Mouse (Mus musculus) kidney, embryonic 16.5 days (tissue): ENCODE data around the gene Col5a1. TPM values are rescaled to one million over a fixed set of nuclear protein-coding genes. Genes with fewer than 3 reads are reported as not detected.

ENCODE experiments used
- ATAC-seq: fragments of 200-750 bp; cut with Nextera tagmentation; 2 replicates; pipeline ENCODE4 v1.8.0; 2017; ENCODE audit warnings: moderate TSS enrichment; ENCODE audit not compliant: low FRiP score, low TSS enrichment
- H3K27ac ChIP-seq: fragments of 300-500 bp; sonication (generic); 2 replicates; pipeline ENCODE4 v1.5.1; 2014; ENCODE audit warnings: low read length
- H3K27me3 ChIP-seq: fragments of 300-500 bp; sonication (generic); 2 replicates; pipeline ENCODE4 v1.6.1; 2014; ENCODE audit warnings: low read length, control low read depth, mixed read lengths; ENCODE audit not compliant: insufficient read depth
- H3K36me3 ChIP-seq: fragments of 300-500 bp; sonication (generic); 2 replicates; pipeline ENCODE4 v1.6.1; 2014; ENCODE audit warnings: low read length, control low read depth, mixed read lengths; ENCODE audit not compliant: insufficient read depth
- H3K4me1 ChIP-seq: fragments of 300-500 bp; sonication (generic); 2 replicates; pipeline ENCODE4 v1.6.1; 2014; ENCODE audit warnings: low read length, control low read depth, mixed read lengths; ENCODE audit not compliant: insufficient read depth
- H3K4me2 ChIP-seq: fragments of 300-500 bp; sonication (generic); replicated peaks from 2 replicates; pipeline ENCODE4 v1.6.1; 2014; ENCODE audit warnings: low read depth, low read length
- H3K4me3 ChIP-seq: fragments of 300-500 bp; sonication (generic); 2 replicates; pipeline ENCODE4 v1.5.1; 2014; ENCODE audit warnings: mild to moderate bottlenecking, low read length
- H3K9ac ChIP-seq: fragments of 300-500 bp; sonication (generic); replicated peaks from 2 replicates; pipeline ENCODE4 v1.6.1; 2014; ENCODE audit warnings: low read length
- H3K9me3 ChIP-seq: fragments of 300-500 bp; sonication (generic); 2 replicates; pipeline ENCODE4 v1.6.1; 2016; ENCODE audit warnings: low read length, control low read depth
- WGBS: fragments of 180-500 bp; shearing (Covaris S2); extraction: QIAGEN DNeasy Blood & Tissue Kit; methylation state at CpG from one replicate; pipeline ENCODE4 v1.1.7; 2014; 5-methylcytosine and 5-hydroxymethylcytosine counted together
- polyA plus RNA-seq: library from polyadenylated mRNA; unstranded; fragments of >200 nt; fragmentation: Nextera tagmentation; extraction: Ambion mirVana; gene quantifications from 2 replicates; pipeline ENCODE4 v1.2.1, GENCODE M21; 2015

Col5a1 gene
- polyA plus RNA-seq, 1 experiment from 2014 or later = 55.8 TPM

DNA sequence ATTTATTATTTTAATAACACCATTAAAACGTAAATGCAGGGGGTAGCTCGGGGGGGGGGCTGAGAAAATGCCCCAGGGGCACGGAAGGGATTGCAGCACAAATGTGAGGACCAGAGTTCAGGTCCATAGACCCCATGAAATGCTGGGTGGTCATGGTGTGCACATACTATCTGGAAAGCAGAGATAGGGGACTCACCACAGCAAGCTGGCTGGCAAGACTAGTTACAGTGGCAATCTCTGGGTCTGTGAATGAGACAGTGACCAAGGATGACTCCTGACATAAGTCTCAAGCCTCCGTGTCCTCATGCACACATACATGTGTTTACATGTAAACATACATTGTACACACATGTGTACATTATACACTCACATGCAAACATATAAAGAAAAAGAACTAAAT, 90.3 kb downstream of the Col5a1 start:
- H3K9me3 ChIP-seq = no peaks in the 10 kb centered on the region
- H3K4me2 ChIP-seq = no peak overlapping the region
- H3K36me3 ChIP-seq = peaks cover 19% of the 10 kb centered on the region; the same call in 1 of the 2 replicates
- WGBS = 72% methylated on average over 4 of the region's 4 CpGs
- H3K27me3 ChIP-seq = no peaks in the 10 kb centered on the region
- ATAC-seq = no peak
- H3K4me1 ChIP-seq = no peaks in the 10 kb centered on the region
- no peak overlapping the region for H3K9ac ChIP-seq
- no peak overlapping the region for H3K4me3 ChIP-seq
- H3K27ac ChIP-seq = no peak overlapping the region

DNA sequence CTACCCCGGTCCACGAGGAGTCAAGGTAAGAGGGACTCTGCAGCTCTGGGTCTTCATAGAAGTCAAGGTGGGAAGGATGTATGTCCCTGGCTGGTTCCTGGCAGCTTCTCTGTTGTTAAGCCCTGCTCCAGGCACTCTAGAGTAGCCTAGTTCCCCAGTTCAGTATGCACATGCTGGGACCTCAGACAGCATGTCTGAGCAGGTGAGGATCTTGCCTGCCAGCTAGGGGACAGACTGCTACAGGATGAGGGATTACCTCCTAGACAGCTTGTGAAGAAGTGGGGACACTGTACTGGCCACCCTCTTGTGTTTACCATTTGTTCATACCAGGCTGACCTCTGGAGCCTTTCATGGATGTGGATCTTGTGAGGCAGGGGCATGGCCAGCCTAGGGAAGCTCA, 94.8 kb downstream of the Col5a1 start:
- Histone ChIP-seq H3K27ac (no peak overlapping the region), H3K4me2 (no peak overlapping the region), H3K9ac (no peak overlapping the region), H3K9me3 (no peaks in the 10 kb centered on the region), H3K36me3 (peaks cover 12% of the 10 kb centered on the region; the same call in 1 of the 2 replicates), H3K4me3 (no peak overlapping the region), H3K27me3 (no peaks in the 10 kb centered on the region), H3K4me1 (no peaks in the 10 kb centered on the region)
- ATAC-seq = no peak
- WGBS = 81% methylated on average over 2 of the region's 2 CpGs

DNA sequence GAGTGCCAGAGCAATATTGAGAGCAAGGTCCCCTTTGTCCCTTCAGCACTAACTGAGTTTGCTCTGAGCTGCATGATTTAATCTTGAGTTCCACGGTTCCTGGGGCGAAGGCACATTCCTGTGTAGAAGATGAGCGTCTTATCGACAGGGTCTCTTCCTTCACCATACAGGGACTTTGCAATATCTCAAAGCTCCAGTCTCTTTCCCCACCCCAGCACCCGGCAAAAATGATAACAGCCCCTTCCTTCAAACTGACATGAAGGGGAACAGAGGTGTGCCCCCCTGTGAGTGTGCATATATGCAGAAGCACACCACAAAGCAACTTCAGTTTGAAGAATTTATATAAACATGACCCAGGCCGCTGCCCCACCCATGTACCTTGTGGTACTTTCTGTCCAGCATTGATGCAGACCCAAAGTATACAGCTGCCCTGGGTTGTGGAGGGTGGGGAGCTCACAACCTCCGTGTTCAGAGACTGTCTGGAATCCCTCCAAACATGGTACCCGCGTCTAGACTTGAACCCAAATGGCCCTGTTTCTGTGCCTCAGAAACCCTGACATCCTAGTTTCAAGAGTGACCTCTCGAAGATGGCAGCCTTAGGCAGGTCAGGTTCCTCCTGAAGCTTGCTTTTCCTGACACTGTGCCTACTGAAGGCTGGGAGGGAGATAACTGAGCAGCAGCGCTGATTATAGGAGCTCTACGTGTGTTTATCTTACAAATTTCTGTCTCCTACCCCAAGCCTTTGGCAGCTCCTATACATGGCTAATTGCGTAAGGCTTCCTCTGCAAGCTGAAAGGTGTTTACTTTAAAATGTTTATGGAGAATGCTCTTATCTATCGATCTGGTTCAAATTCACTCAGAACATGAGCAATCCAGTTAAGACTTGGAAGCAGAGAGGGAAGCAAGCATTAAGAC, 95.7 kb downstream of the Col5a1 start:
- ATAC-seq = no peak
- WGBS = 85% methylated on average over 14 of the region's 14 CpGs
- Histone ChIP-seq H3K4me3 (no peak overlapping the region), H3K36me3 (peaks cover 8% of the 10 kb centered on the region; the same call in 1 of the 2 replicates), H3K4me1 (no peaks in the 10 kb centered on the region), H3K4me2 (no peak overlapping the region), H3K9me3 (no peaks in the 10 kb centered on the region), H3K9ac (no peak overlapping the region), H3K27me3 (no peaks in the 10 kb centered on the region), H3K27ac (no peak overlapping the region)

DNA sequence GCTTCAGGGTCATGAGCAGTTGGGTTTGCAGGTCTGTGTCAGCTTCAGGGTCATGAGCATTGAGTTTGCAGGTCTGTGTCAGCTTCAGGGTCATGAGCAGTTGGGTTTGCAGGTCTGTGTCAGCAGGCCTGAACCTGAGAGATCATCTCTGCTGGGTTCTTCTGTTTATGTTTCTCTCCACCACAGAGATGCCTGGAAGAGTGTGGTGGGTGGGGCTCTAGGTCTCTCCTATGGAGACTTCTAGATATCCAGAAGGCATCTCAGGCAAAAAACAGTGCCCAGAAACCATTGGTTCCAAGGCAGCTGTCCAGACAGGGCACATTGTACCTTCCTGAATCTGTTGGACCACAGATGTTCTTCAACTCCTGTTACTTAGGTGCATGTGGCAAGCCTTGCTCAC, 96.9 kb downstream of the Col5a1 start:
- no peak overlapping the region for H3K27ac ChIP-seq
- H3K36me3 ChIP-seq = 0 out of 2 replicates have a peak, but pooled peaks cover 3% of the 10 kb centered on the region
- H3K9ac ChIP-seq = no peak overlapping the region
- H3K4me3 ChIP-seq = no peak overlapping the region
- no peaks in the 10 kb centered on the region for H3K27me3 ChIP-seq
- no peak overlapping the region for H3K4me2 ChIP-seq
- ATAC-seq = no peak
- H3K4me1 ChIP-seq = no peaks in the 10 kb centered on the region
- H3K9me3 ChIP-seq = no peaks in the 10 kb centered on the region

DNA sequence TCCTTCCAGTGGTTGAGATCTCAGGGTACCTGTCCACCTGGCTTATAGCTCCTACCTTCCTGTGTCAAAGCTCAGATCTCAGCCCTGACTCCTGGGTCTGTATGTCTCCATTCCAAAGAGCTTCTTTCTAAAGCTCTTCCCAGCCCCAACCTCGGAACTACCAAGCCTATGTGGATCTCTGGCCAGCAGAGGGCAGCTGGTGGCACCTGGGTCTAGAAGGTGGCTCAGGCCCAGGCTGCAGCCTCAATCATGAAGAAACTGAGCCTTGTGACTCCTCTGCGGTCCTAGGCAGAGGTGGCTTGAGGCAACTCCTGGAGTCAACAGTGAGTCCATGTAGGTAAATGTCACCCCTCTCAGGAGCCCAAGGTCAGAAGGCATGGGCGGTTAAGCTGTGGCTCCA, 97.7 kb downstream of the Col5a1 start:
- no peaks in the 10 kb centered on the region for H3K27me3 ChIP-seq
- H3K27ac ChIP-seq = no peak overlapping the region
- no peak overlapping the region for H3K9ac ChIP-seq
- WGBS = 44% methylated on average over 3 of the region's 3 CpGs
- H3K4me3 ChIP-seq = no peak overlapping the region
- 0 out of 2 replicates have a peak, but pooled peaks cover 3% of the 10 kb centered on the region for H3K36me3 ChIP-seq
- no peak overlapping the region for H3K4me2 ChIP-seq
- peaks cover 3% of the 10 kb centered on the region; the same call in 1 of the 2 replicates for H3K4me1 ChIP-seq
- no peak for ATAC-seq
- H3K9me3 ChIP-seq = no peaks in the 10 kb centered on the region

DNA sequence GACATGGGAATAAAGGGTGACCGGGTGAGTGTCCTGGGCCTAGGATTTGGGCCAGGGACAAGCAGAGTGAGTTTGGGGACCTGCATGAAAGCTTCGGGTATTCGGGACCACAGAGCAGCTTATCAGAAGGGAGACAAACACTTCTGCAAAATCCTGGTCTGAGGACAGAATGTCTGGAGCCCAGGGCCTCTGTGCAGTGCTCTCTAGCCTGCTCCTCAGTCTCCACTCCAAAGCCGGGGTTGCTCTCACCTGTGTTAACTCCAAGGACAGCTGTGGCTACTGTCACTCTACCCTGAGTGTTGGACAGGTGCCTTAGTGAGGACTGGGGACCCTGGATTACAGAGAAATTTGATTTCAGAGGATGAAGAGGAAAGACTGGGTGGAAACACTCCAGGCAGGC, 100.5 kb downstream of the Col5a1 start:
- Histone ChIP-seq H3K9me3 (no peaks in the 10 kb centered on the region), H3K4me1 (peaks cover 3% of the 10 kb centered on the region; the same call in 1 of the 2 replicates), H3K27me3 (no peaks in the 10 kb centered on the region), H3K4me3 (no peak overlapping the region), H3K9ac (no peak overlapping the region), H3K4me2 (no peak overlapping the region), H3K36me3 (0 out of 2 replicates have a peak, but pooled peaks cover 3% of the 10 kb centered on the region), H3K27ac (no peak overlapping the region)
- ATAC-seq = no peak
- WGBS = 92% methylated on average over 4 of the region's 4 CpGs

DNA sequence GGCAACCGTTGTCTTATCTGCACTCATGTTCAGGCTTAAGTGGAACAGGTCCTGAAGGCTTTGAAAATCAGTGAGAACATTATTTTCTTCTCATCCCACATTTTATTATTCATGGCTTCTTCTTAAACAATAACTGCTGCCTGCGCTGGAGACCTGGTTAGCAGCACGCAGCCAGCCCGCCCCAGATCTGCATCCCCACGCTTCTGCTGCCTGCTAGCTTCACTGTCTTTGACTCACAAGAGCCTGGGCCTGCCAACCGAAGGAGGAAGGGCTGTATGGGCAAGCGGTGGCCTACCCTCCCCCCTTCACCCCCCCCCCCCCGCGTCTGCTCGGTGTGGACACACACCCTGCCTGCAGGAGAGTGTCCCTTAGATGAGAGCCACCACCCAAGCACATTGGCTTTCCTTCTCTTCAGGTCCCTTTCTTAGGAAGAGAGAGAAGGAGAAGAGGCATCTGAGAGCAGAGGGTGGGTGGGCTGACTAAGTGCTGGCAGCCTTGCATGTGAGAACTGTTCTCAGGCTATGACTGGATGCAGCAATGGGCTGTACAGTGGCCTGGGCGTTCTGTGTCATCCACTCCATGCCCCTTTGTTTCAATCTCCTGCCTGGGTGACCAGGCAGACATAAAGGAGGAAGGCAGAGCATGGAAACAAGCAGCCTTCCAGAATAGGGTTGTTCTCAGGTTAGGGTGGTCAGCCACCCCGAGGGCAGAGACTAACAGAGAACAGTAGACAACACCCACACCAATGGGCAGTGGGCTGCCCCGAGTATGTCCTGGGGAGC, 104.4 kb downstream of the Col5a1 start:
- H3K4me2 ChIP-seq = no peak overlapping the region
- H3K9ac ChIP-seq = no peak overlapping the region
- WGBS = 83% methylated on average over 13 of the region's 13 CpGs
- no peak overlapping the region for H3K27ac ChIP-seq
- no peak overlapping the region for H3K4me3 ChIP-seq
- H3K36me3 ChIP-seq = 0 out of 2 replicates have a peak, but pooled peaks cover 3% of the 10 kb centered on the region
- H3K27me3 ChIP-seq = no peaks in the 10 kb centered on the region
- H3K9me3 ChIP-seq = no peaks in the 10 kb centered on the region
- H3K4me1 ChIP-seq = peaks cover 3% of the 10 kb centered on the region; the same call in 1 of the 2 replicates
- ATAC-seq = no peak

DNA sequence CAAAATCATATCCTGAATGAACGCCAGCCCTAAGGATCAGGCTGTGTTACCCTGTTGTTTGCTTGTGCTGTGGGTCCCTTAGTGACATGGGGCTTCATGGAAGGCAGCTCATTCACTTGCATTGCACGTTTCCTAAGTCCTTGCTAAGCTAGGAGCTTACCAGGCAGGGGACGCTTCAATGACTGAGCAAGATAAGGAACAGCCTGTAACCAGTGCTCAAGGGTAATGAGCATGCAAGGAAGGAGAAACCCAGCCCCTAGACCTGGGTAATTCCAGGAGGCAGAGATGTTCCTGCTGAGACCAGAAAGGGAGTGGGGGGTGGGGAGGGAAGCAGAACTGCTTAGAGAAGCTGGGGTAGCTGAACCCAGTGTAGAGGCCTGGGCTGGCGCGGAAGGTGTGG, 107.2 kb downstream of the Col5a1 start:
- peak; percentile 88 for ATAC-seq
- Histone ChIP-seq H3K9me3 (no peaks in the 10 kb centered on the region), H3K36me3 (peaks cover 3% of the 10 kb centered on the region; the same call in 1 of the 2 replicates), H3K4me2 (no peak overlapping the region), H3K27ac (peak overlapping the region; percentile 75), H3K9ac (no peak overlapping the region), H3K27me3 (no peaks in the 10 kb centered on the region), H3K4me1 (peaks cover 1% of the 10 kb centered on the region; the same call in 1 of the 2 replicates), H3K4me3 (no peak overlapping the region)
- WGBS = 70% methylated on average over 5 of the region's 5 CpGs

DNA sequence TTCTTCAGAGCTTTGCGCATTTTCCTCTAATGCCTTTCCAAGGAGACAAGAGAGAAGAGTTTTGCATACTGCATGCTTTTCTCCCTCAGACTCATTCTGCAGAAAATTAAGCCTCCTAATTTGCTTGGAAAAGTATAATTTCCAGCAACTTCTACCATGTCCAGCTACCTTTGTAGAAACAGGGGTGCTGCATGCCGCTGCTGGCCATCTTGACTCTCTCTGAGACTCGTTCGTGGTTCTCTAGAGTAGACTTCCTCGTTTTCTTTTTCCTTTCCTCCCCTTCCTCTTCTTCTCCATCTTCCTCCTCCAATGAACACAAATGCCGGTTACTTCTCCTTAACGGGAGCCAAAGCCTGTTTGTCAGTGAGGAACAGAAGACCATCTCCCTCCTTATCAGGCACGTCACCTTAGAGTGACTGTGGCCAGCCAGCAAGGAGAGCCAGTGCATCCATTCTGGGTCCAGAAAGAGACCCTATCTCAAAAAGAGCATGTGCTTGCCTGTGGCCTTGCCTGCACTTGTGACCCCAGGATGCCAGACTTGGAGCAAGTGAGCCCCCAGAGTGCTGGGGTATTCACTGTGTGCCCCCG, 113.9 kb downstream of the Col5a1 start:
- no peak overlapping the region for H3K27ac ChIP-seq
- H3K27me3 ChIP-seq = no peaks in the 10 kb centered on the region
- no peak overlapping the region for H3K9ac ChIP-seq
- peaks cover 9% of the 10 kb centered on the region for H3K36me3 ChIP-seq
- ATAC-seq = no peak
- no peaks in the 10 kb centered on the region for H3K9me3 ChIP-seq
- H3K4me1 ChIP-seq = no peaks in the 10 kb centered on the region
- 91% methylated on average over 9 of the region's 9 CpGs for WGBS
- H3K4me3 ChIP-seq = no peak overlapping the region
- H3K4me2 ChIP-seq = no peak overlapping the region
